Mouse (Mus musculus) ES-Bruce4 (cell line): ENCODE data around the gene Ajm1. TPM values are rescaled to one million over a fixed set of nuclear protein-coding genes. Genes with fewer than 3 reads are reported as not detected.
"Not testable (repeated sequence)": the region's sequence is repeated elsewhere in the genome, so short reads cannot be mapped to it uniquely, and the experiment has no call there.

Experiments
- H3K27ac ChIP-seq: 2 replicates; pipeline ENCODE4 v1.5.1; 2012; ENCODE audit warnings: low read length, inconsistent platforms; ENCODE audit not compliant: insufficient read depth
- H3K27me3 ChIP-seq: 2 replicates; pipeline ENCODE4 v1.6.1; 2012; ENCODE audit warnings: mild to moderate bottlenecking, low read length, inconsistent platforms; ENCODE audit not compliant: control insufficient read depth, poor library complexity, insufficient read depth, severe bottlenecking
- H3K36me3 ChIP-seq: 2 replicates; pipeline ENCODE4 v1.6.1; 2012; ENCODE audit warnings: inconsistent platforms, mild to moderate bottlenecking, low read length, moderate library complexity; ENCODE audit not compliant: control insufficient read depth, poor library complexity, insufficient read depth, severe bottlenecking
- H3K4me1 ChIP-seq: one replicate; pipeline ENCODE4 v1.8.1; 2011; ENCODE audit warnings: low read length; ENCODE audit not compliant: control insufficient read depth, insufficient read depth
- H3K4me3 ChIP-seq: 2 replicates; pipeline ENCODE4 v1.5.1; 2011; ENCODE audit warnings: low read depth, mild to moderate bottlenecking, low read length
- H3K9ac ChIP-seq: 2 replicates; pipeline ENCODE4 v1.6.1; 2012; ENCODE audit warnings: low read depth, mild to moderate bottlenecking, inconsistent platforms; ENCODE audit not compliant: poor library complexity, severe bottlenecking
- H3K9me3 ChIP-seq: replicated peaks from 2 replicates; pipeline ENCODE4 v1.6.1; 2012; ENCODE audit warnings: mild to moderate bottlenecking, low read length, inconsistent platforms; ENCODE audit not compliant: control insufficient read depth, poor library complexity, insufficient read depth, severe bottlenecking
- CTCF ChIP-seq: IDR thresholded peaks from one replicate; pipeline ENCODE4 v1.8.1; 2011; ENCODE audit warnings: low read depth, low read length
- EP300 ChIP-seq: IDR thresholded peaks from 2 replicates; pipeline ENCODE4 v1.6.1; 2011; ENCODE audit warnings: low read depth, low read length; ENCODE audit not compliant: insufficient read depth
- POLR2A ChIP-seq: IDR thresholded peaks from one replicate; pipeline ENCODE4 v1.8.1; 2011; ENCODE audit warnings: low read length; ENCODE audit not compliant: insufficient read depth
- polyA plus RNA-seq: library from polyadenylated mRNA; stranded (reverse); fragments of >200 nt; gene quantifications from 2 replicates; pipeline ENCODE4 v1.2.4, GENCODE M21; 2011; ENCODE audit warnings: low read depth; ENCODE audit not compliant: missing spikeins, insufficient read depth, insufficient read length

Gene Ajm1
- polyA plus RNA-seq, 1 experiment: 0.70 TPM

GRCm38 (mm10) chr2:25561946-25562345, 19.6 kb downstream of the Ajm1 start:
- H3K27ac ChIP-seq: no peak overlapping the region
- H3K9me3 ChIP-seq: no peaks in the 10 kb centered on the region
- no peaks in the 10 kb centered on the region for H3K4me1 ChIP-seq
- no peak overlapping the region for H3K9ac ChIP-seq
- H3K27me3 ChIP-seq: no peaks in the 10 kb centered on the region
- TF ChIP-seq CTCF (no peak), POLR2A (no peak), EP300 (no peak)
- peaks cover 25% of the 10 kb centered on the region for H3K36me3 ChIP-seq
- H3K4me3 ChIP-seq: no peak overlapping the region

- no peak for TF ChIP-seq POLR2A
- TF ChIP-seq EP300: no peak
- no peak for TF ChIP-seq CTCF
- H3K36me3 ChIP-seq: peaks cover 25% of the 10 kb centered on the region
These were observed 21.0 kb downstream of the Ajm1 start for GRCm38 (mm10) chr2:25560551-25560950.

GRCm38 (mm10) chr2:25558774-25559173, 22.8 kb downstream of the Ajm1 start:
- peaks cover 22% of the 10 kb centered on the region for H3K36me3 ChIP-seq
- H3K27me3 ChIP-seq: no peaks in the 10 kb centered on the region
- TF ChIP-seq POLR2A (no peak), CTCF (no peak), EP300 (no peak)
- no peak overlapping the region for H3K27ac ChIP-seq
- H3K9ac ChIP-seq: peak overlapping the region; percentile 92; the same call in 1 of the 2 replicates
- H3K4me3 ChIP-seq: no peak overlapping the region; the same call in 1 of the 2 replicates
- H3K9me3 ChIP-seq: no peaks in the 10 kb centered on the region
- no peaks in the 10 kb centered on the region for H3K4me1 ChIP-seq

More at GRCm38 (mm10) chr2:25560551-25560950, 21.0 kb downstream of the Ajm1 start:
- Histone ChIP-seq H3K27me3 (no peaks in the 10 kb centered on the region), H3K9me3 (no peaks in the 10 kb centered on the region), H3K27ac (no peak overlapping the region), H3K9ac (no peak overlapping the region), H3K4me3 (no peak overlapping the region), H3K4me1 (no peaks in the 10 kb centered on the region)

GRCm38 (mm10) chr2:25557964-25558360, 23.6 kb downstream of the Ajm1 start:
- Histone ChIP-seq H3K9me3 (no peaks in the 10 kb centered on the region), H3K27ac (no peak overlapping the region), H3K9ac (peak overlapping the region; percentile 92), H3K4me1 (no peaks in the 10 kb centered on the region), H3K27me3 (no peaks in the 10 kb centered on the region), H3K36me3 (peaks cover 22% of the 10 kb centered on the region), H3K4me3 (peak overlapping the region; percentile 95)
- no peak for TF ChIP-seq EP300
- peak; percentile 1 for TF ChIP-seq POLR2A

GRCm38 (mm10) chr2:25557221-25557963, 24.2 kb downstream of the Ajm1 start, which contains the start of gene Edf1:
Edf1 (plus strand) TSS chr2:25557847.
- Histone ChIP-seq H3K9ac (peak within 1 kb of the TSS; percentile 92), H3K4me1 (no peaks in the 10 kb centered on the region), H3K27ac (peak within 1 kb of the TSS; percentile 59), H3K27me3 (no peaks in the 10 kb centered on the region), H3K9me3 (no peaks in the 10 kb centered on the region), H3K4me3 (peak within 1 kb of the TSS; percentile 99), H3K36me3 (peaks cover 16% of the 10 kb centered on the region)
- TF ChIP-seq POLR2A (peak; percentile 42), EP300 (no peak)

GRCm38 (mm10) chr2:25556296-25556695, 25.3 kb downstream of the Ajm1 start:
- H3K9me3 ChIP-seq: no peaks in the 10 kb centered on the region
- no peak overlapping the region for H3K4me3 ChIP-seq
- no peak overlapping the region for H3K9ac ChIP-seq
- H3K27ac ChIP-seq: no peak overlapping the region
- TF ChIP-seq CTCF (no peak), EP300 (no peak), POLR2A (no peak)
- no peaks in the 10 kb centered on the region for H3K4me1 ChIP-seq
- H3K36me3 ChIP-seq: peaks cover 10% of the 10 kb centered on the region
- no peaks in the 10 kb centered on the region for H3K27me3 ChIP-seq

- not testable (repeated sequence) for H3K36me3 ChIP-seq, H3K4me3 ChIP-seq, H3K4me1 ChIP-seq, H3K9me3 ChIP-seq, H3K9ac ChIP-seq, H3K27me3 ChIP-seq, H3K27ac ChIP-seq
These were observed 26.1 kb downstream of the Ajm1 start for GRCm38 (mm10) chr2:25555479-25555878.

GRCm38 (mm10) chr2:25553171-25553786, 28.3 kb downstream of the Ajm1 start:
- not testable (repeated sequence) for H3K9me3 ChIP-seq, H3K36me3 ChIP-seq, H3K27ac ChIP-seq, H3K4me1 ChIP-seq, H3K4me3 ChIP-seq, H3K27me3 ChIP-seq, H3K9ac ChIP-seq
